Mouse (Mus musculus) hindbrain, embryonic 15.5 days (tissue): ENCODE measurements around the gene Ggt5. TPM values are rescaled to one million over a fixed set of nuclear protein-coding genes. Genes with fewer than 3 reads are reported as not detected.

Source experiments
- ATAC-seq: fragments of 200-750 bp; cut with Nextera tagmentation; 2 replicates; pipeline ENCODE4 v1.8.0; 2017; ENCODE audit warnings: low read depth, moderate number of reproducible peaks, moderate TSS enrichment; ENCODE audit not compliant: low FRiP score
- H3K27ac ChIP-seq: fragments of 300-500 bp; sonication (generic); replicated peaks from 2 replicates; pipeline ENCODE4 v1.5.1; 2015; ENCODE audit warnings: mild to moderate bottlenecking, inconsistent platforms
- H3K27me3 ChIP-seq: fragments of 300-500 bp; sonication (generic); 2 replicates; pipeline ENCODE4 v1.6.1; 2015; ENCODE audit warnings: control low read depth, inconsistent platforms
- H3K36me3 ChIP-seq: fragments of 300-500 bp; sonication (generic); 2 replicates; pipeline ENCODE4 v1.6.1; 2015; ENCODE audit warnings: control low read depth, inconsistent platforms
- H3K4me1 ChIP-seq: fragments of 300-500 bp; sonication (generic); replicated peaks from 2 replicates; pipeline ENCODE4 v1.6.1; 2015; ENCODE audit warnings: control low read depth, inconsistent platforms
- H3K4me2 ChIP-seq: fragments of 300-500 bp; sonication (generic); 2 replicates; pipeline ENCODE4 v1.6.1; 2015; ENCODE audit warnings: moderate library complexity, mild to moderate bottlenecking, inconsistent platforms
- H3K4me3 ChIP-seq: fragments of 300-500 bp; sonication (generic); 2 replicates; pipeline ENCODE4 v1.5.1; 2015; ENCODE audit warnings: mild to moderate bottlenecking, inconsistent platforms
- H3K9ac ChIP-seq: fragments of 300-500 bp; sonication (generic); 2 replicates; pipeline ENCODE4 v1.6.1; 2015; ENCODE audit warnings: inconsistent platforms
- H3K9me3 ChIP-seq: fragments of 300-500 bp; sonication (generic); 2 replicates; pipeline ENCODE4 v1.6.1; 2016; ENCODE audit warnings: control low read depth, inconsistent platforms
- WGBS: fragments of 180-500 bp; shearing (Covaris S2); methylation state at CpG from one replicate; pipeline ENCODE4 v1.1.7; 2015; 5-methylcytosine and 5-hydroxymethylcytosine counted together
- polyA plus RNA-seq: library from polyadenylated mRNA; unstranded; fragments of >200 nt; fragmentation: Nextera tagmentation; extraction: Ambion mirVana; gene quantifications from 2 replicates; pipeline ENCODE4 v1.2.1, GENCODE M21; 2015

Ggt5 gene
- polyA plus RNA-seq, 1 experiment from 2014 or later: 4.5 TPM

- WGBS: 84% methylated on average over 6 of the region's 6 CpGs
- Histone ChIP-seq H3K36me3 (peaks cover 8% of the 10 kb centered on the region; the same call in 1 of the 2 replicates), H3K9ac (no peak overlapping the region), H3K4me3 (no peak overlapping the region), H3K27ac (no peak overlapping the region), H3K27me3 (peaks cover 9% of the 10 kb centered on the region; the same call in 1 of the 2 replicates), H3K4me2 (no peak overlapping the region), H3K4me1 (peaks cover 69% of the 10 kb centered on the region), H3K9me3 (no peaks in the 10 kb centered on the region)
- no peak for ATAC-seq
Measured at GRCm38 (mm10) chr10:75664673-75665270, 75.6 kb downstream of the Ggt5 start.

- Histone ChIP-seq H3K4me3 (peak overlapping the region; percentile 51), H3K27me3 (peaks cover 9% of the 10 kb centered on the region; the same call in 1 of the 2 replicates), H3K27ac (peak overlapping the region; percentile 81), H3K36me3 (peaks cover 4% of the 10 kb centered on the region; the same call in 1 of the 2 replicates), H3K9me3 (no peaks in the 10 kb centered on the region), H3K9ac (peak overlapping the region; percentile 62; the same call in 1 of the 2 replicates), H3K4me1 (peaks cover 60% of the 10 kb centered on the region), H3K4me2 (peak overlapping the region; percentile 97)
- 0 out of 2 replicates have a peak, but pooled peaks have one; percentile 1 for ATAC-seq
- WGBS: 24% methylated on average over 4 of the region's 4 CpGs
Measured at GRCm38 (mm10) chr10:75666451-75667030, 77.4 kb downstream of the Ggt5 start.

Other genes starting within 250 kb of the Ggt5 start
- gene Upb1, start 188.2 kb upstream of the Ggt5 start, polyA plus RNA-seq: 0.47 and 0.49 TPM in 2 replicates
- 127 and 132 TPM in 2 replicates for gene Snrpd3, start 71.8 kb upstream of the Ggt5 start, polyA plus RNA-seq
- 20.2 and 20.3 TPM in 2 replicates for gene Gucd1, start 71.4 kb upstream of the Ggt5 start, polyA plus RNA-seq
- 38.7 and 42.4 TPM in 2 replicates for gene Lrrc75b, start 29.0 kb upstream of the Ggt5 start, polyA plus RNA-seq
- gene Ggt1, start 27.7 kb upstream of the Ggt5 start, polyA plus RNA-seq: 1.2 and 1.3 TPM in 2 replicates
- 7.9 and 8.1 TPM in 2 replicates for gene Susd2, start 54.7 kb downstream of the Ggt5 start, polyA plus RNA-seq
- 32.5 and 40.0 TPM in 2 replicates for gene Cabin1, start 175.0 kb downstream of the Ggt5 start, polyA plus RNA-seq
- gene Ddt, start 184.1 kb downstream of the Ggt5 start, polyA plus RNA-seq: 77.1 and 80.5 TPM in 2 replicates
- not detected in 2 replicates for gene Gm20441, start 191.6 kb downstream of the Ggt5 start, polyA plus RNA-seq
- 1.2 and 1.5 TPM in 2 replicates for gene Gstt3, start 192.1 kb downstream of the Ggt5 start, polyA plus RNA-seq
- gene Gstt1, start 209.2 kb downstream of the Ggt5 start, polyA plus RNA-seq: 14.8 and 15.4 TPM in 2 replicates
- not detected in 2 replicates for gene Gstt4, start 233.2 kb downstream of the Ggt5 start, polyA plus RNA-seq
- 6.6 and 6.8 TPM in 2 replicates for gene Gstt2, start 248.1 kb downstream of the Ggt5 start, polyA plus RNA-seq